Mouse (Mus musculus): Measurements from ENCODE around the gene Pde1c. TPM values are rescaled to one million over a fixed set of nuclear protein-coding genes. Genes with fewer than 3 reads are reported as not detected.

The Pde1c gene
- total RNA-seq, 2 experiments from 2014 or later: 3.1 to 6.3 TPM

DNA sequence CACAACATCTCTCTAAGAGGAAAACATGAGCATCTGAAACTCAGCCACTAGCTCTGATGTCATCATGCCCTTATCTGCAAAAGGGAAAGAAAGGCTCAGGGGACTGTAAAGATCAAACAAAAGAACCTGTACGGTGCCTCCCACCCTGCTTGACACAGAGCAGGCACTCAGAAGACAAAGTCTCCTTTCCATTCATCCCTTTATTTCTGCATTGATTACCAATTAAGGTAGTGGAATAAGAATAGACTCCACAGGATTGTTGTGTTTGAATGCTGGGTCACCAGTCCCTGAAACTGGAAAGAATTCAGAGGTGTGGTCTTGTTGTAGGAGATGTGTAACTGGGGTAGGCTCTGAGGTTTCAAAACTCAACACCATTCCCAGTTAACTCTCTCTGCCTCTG lies 276.7 kb downstream of the Pde1c start:
- Histone ChIP-seq H3K27ac (no peak overlapping the region), H3K4me3 (no peak overlapping the region)
- no peak for DNase-seq (ENCODE audit: extremely low spot score in 1 of 2, low spot score in 2 of 2)
- intact Hi-C loops (cut with DNase I): no loop called here
- TF ChIP-seq CTCF (IDR thresholded peaks at IDR 0.05): no peak

DNA sequence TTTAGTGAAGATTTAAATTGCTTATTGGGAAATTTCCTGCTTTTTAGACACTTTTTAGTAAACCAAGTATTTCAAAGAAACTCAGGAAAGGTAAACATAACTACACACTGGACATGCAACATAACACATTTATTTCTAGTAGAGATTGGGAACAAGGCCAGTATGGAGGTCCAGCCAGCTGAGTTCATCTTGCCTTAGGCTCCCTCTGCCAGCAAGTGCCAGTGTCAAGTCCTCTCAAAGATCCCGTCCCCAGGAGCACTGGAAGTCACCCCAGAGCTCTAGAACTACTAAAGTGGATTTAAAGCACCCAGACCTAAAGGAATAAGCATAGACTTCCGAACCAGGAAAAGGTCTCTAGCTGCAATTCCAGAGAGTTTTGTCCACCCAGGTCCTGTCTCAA lies 279.6 kb downstream of the Pde1c start:
- no peak overlapping the region for H3K27ac ChIP-seq
- no peak overlapping the region for H3K4me3 ChIP-seq
- DNase-seq (ENCODE audit: extremely low spot score in 1 of 2, low spot score in 2 of 2): no peak
- intact Hi-C loops (cut with DNase I): no loop called here
- no peak for TF ChIP-seq CTCF (IDR thresholded peaks at IDR 0.05)

DNA sequence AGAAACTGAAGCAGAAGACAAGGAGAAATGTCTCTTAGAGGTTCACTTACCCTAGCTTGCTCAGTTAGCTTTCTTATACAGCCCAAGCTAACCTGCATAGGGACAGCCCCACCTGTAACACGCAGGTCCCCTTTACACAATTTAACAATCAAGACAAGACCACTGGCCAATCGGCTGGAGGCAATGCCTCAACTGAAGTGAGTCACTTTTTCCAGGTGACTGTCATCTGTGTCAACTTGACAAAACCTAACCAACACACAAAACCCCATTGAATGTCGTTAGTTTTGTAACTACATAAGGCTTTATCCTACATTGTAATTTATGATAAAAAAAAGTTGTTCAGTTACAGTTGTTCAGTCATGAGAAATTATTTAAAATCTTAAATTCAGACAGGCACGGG lies 284.1 kb downstream of the Pde1c start:
- H3K4me3 ChIP-seq: no peak overlapping the region
- no peak for TF ChIP-seq CTCF (IDR thresholded peaks at IDR 0.05)
- no peak overlapping the region for H3K27ac ChIP-seq
- no peak for DNase-seq (ENCODE audit: extremely low spot score in 1 of 2, low spot score in 2 of 2)
- intact Hi-C loops (cut with DNase I): no loop called here

DNA sequence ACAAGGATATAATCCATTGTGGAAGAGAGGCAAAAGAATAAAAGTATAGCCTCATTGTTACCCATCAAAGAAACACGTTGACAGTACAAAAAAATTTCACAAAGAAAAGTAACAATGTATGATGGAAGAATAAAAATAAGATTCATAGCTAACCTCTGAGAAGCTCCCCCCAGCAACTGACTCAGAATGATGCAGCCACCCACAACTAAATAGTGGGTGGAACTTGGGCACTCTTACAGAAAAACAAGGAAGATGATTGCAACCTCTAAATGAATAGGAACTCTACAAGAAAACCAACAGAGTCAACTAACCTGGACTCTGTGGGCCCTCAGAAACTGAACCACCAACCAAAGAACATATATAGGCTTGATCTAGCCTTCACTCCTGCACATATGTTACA lies 293.4 kb downstream of the Pde1c start:
- Histone ChIP-seq H3K27ac (no peak overlapping the region), H3K4me3 (no peak overlapping the region)
- intact Hi-C loops (cut with DNase I): loop anchor here (10.0 kb wide), 1 partner anchor 111 kb away; no protein-coding TSS in a partner anchor
- no peak for TF ChIP-seq CTCF (IDR thresholded peaks at IDR 0.05)
- peak; percentile 9 to 17 for DNase-seq (ENCODE audit: extremely low spot score in 1 of 2, low spot score in 2 of 2)

DNA sequence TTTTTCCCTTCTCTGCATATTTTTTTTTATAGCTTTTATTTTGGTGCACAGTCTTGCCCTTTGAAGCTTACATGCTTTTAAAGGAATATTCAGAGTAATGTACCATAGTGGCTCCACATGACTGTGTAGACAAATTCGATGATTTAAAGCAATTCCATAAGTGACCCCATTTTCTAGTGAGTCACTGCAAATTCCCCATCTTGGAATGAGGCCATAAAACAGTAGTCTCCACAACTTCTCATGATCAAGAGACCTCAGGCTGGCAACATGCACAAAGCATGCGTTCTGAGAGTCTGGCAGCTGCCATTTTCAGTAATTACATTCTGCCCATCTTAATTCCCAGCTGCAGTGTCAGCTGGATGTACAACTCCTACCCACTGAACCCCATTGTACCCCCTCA lies 297.2 kb downstream of the Pde1c start:
- Histone ChIP-seq H3K27ac (no peak overlapping the region), H3K4me3 (no peak overlapping the region)
- no peak for DNase-seq (ENCODE audit: extremely low spot score in 1 of 2, low spot score in 2 of 2)
- intact Hi-C loops (cut with DNase I): loop anchor here (10.0 kb wide), 1 partner anchor 107 kb away; no protein-coding TSS in a partner anchor
- no peak for TF ChIP-seq CTCF (IDR thresholded peaks at IDR 0.05)

DNA sequence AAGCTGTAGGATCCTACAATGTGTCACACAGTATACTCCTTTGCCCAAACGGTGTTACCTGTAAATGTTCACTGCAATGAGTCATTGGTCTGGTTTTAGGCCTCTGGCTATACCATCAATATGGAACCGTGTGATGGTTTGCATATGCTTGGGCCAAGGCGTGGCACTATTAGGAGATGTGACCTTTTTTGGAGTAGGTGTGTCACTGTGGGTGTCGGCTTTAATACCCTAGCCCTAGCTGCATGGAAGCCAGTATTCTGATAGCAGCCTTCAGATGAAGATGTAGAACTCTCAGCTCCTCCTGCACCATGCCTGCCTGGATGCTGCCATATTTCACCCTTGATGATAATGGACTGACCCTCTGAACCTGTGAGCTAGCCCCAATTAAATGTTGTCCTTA lies 304.4 kb downstream of the Pde1c start:
- no peak for TF ChIP-seq CTCF (IDR thresholded peaks at IDR 0.05)
- Histone ChIP-seq H3K4me3 (no peak overlapping the region), H3K27ac (no peak overlapping the region)
- no peak for DNase-seq (ENCODE audit: extremely low spot score in 1 of 2, low spot score in 2 of 2)
- intact Hi-C loops (cut with DNase I): no loop called here

DNA sequence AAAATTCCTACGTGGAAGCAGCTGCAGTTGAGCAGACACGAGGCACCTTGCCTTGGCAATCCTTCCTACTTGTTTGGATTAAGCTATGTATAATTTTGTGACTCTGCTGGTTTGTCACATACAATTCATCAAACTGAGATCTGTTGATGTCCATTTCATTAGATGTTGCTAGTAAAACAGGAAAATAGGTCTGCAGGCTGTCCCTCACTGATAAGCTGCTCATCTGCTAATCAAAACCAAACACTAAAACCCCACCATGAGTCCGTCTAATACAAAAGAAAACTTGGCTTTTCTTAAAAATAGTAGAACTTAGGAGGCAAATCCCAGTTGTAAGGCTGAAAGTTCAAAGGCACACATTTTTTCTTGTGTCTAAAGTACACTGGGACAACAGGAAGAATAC lies 308.8 kb downstream of the Pde1c start:
- intact Hi-C loops (cut with DNase I): no loop called here

DNA sequence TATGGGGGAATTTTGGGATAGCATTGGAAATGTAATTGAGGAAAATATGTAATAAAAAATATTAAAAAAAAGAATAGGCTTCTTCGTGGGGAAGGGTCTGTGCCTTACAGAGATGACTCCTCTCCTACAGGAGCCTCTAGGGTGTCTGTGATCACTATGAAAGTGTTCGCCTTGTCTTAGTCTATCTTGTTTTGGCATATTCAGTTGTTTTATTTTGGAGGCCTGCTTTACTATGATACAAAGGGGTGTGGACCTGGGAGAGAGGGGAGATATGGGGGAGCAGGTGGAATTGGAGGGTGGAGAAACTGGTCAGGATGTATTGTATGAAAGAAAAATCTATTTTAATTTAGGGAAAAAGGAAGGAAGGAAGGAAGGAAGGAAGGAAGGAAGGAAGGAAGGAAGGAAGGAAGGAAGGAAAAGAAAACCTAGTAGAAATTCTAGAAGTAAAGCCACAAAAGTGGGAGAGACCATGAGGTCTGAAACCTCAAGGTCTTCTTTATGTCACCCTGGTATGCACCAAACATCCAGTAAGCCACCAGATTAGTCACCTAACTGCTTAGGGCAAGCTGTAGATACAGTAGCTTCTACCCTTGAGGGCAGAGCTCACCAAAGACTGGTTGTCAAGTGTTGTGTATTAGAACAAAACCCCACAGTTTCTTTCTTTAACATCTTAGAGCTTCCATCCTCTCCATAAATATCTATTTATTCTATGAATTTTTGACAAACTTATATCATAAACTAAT lies 311.2 kb downstream of the Pde1c start:
- Histone ChIP-seq H3K4me3 (no peak overlapping the region), H3K27ac (no peak overlapping the region)
- intact Hi-C loops (cut with DNase I): no loop called here
- DNase-seq (ENCODE audit: extremely low spot score in 1 of 2, low spot score in 2 of 2): no peak
- no peak for TF ChIP-seq CTCF (IDR thresholded peaks at IDR 0.05)

More for the DNA sequence above, 308.8 kb downstream of the Pde1c start:
- no peak for DNase-seq (ENCODE audit: extremely low spot score in 1 of 2, low spot score in 2 of 2)
- H3K4me3 ChIP-seq: no peak overlapping the region
- no peak overlapping the region for H3K27ac ChIP-seq
- TF ChIP-seq CTCF (IDR thresholded peaks at IDR 0.05): no peak

DNA sequence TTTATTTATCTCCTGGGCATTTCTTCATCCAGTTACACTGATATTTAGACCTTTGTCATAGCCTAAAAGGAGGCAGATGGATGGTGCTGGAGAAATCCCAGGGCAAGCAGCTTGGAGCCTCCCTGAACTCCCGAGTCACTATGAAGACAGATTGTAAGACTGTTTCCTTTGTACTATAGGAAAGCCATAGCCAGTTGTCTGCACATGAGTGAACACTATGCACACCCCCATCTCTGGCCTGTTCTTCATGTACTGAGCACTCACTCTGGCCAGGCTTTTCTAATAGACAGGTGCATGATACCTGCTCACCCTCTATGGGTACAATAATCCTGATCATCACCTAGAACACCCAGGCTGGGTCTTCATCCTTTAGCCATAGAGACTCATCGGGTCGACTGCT lies 318.8 kb downstream of the Pde1c start:
- intact Hi-C loops (cut with DNase I): no loop called here
- TF ChIP-seq CTCF (IDR thresholded peaks at IDR 0.05): no peak
- H3K4me3 ChIP-seq: no peak overlapping the region
- no peak overlapping the region for H3K27ac ChIP-seq
- no peak for DNase-seq (ENCODE audit: extremely low spot score in 1 of 2, low spot score in 2 of 2)

DNA sequence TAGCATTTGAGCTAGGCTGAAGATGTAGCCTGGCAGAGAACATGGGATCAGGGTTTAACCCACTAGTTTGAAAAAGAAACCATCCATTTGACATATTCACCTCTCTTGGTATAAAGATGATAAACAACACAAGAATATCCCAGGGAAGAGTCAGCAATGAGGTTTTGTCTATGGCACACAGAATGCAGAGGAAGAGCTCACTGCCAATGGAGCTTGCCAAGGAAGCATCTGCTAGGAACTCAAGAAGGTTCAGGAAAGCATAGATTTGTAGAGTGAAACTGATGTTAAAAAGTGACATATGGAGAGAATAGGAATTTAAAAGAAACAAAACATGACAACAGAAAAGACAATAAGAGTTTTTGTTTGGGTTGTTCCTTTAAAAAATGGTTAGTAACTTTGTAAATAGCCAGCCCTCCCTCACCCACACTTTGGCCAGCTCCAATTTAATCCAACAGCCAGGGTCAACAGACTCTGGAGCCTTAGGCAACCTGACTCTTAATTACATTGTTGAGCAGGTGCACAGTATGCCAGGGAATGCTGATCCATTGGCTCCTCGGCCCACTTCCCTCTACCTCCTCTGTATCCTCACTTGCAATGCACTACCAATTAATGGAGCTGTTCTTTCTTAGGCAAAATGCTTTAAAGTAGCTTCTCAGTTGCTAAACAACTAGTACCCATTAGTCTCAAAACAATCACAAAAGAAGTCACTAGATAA lies 377.3 kb downstream of the Pde1c start:
- H3K27ac ChIP-seq: no peak overlapping the region
- no peak for TF ChIP-seq CTCF (IDR thresholded peaks at IDR 0.05)
- H3K4me3 ChIP-seq: no peak overlapping the region
- DNase-seq (ENCODE audit: extremely low spot score in 1 of 2, low spot score in 2 of 2): no peak
- intact Hi-C loops (cut with DNase I): no loop called here

DNA sequence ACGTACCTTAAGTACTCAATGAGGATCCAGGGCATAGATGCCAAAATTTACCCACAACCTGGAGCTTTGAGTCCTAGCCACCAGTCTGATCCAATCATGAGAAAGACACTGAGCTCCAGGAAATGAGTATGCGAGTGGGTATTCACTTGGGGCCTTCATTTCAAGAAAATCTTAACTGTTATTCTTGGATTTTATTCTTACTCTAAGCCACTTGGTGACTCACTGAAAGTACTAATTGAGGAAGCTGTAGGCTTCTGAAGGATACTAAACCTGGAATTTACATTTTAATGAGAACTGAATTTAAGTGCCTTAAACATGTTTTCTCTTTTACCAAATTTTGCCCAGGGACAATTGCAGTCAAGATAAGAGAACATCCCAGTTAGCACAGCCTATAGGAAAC lies 392.4 kb downstream of the Pde1c start:
- H3K4me3 ChIP-seq: no peak overlapping the region
- H3K27ac ChIP-seq: no peak overlapping the region
- intact Hi-C loops (cut with DNase I): no loop called here
- TF ChIP-seq CTCF (IDR thresholded peaks at IDR 0.05): no peak
- no peak for DNase-seq (ENCODE audit: extremely low spot score in 1 of 2, low spot score in 2 of 2)

DNA sequence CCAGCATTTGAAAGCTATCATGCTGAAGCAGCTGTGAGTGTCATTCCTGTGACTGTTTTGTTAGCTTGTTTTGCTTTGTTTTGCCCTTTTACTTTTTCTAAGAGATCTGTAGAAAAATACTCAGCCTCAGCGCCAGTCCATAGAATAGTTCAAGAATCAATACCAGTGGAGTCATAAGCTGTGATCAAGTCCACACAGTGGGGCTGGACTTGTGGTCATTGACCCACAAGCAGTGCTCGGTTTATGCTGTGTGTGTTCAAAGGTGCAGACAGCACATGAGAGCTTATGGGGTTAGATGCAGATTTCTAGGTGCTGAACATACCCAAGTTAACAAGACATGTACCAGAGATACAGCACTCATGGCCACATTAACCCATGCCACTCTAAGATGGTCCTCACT lies 396.7 kb downstream of the Pde1c start:
- DNase-seq (ENCODE audit: extremely low spot score in 1 of 2, low spot score in 2 of 2): no peak
- TF ChIP-seq CTCF (IDR thresholded peaks at IDR 0.05): no peak

More for the DNA sequence above, 396.7 kb downstream of the Pde1c start:
- no peak overlapping the region for H3K4me3 ChIP-seq
- no peak overlapping the region for H3K27ac ChIP-seq
- intact Hi-C loops (cut with DNase I): no loop called here

Measured in left cerebral cortex, adult 2 months (tissue).